Mouse (Mus musculus) MEL (cell line): Measurements from ENCODE around the gene Dennd1a.

Source experiments
- EP300 ChIP-seq, 2 experiments: IDR thresholded peaks; 2 replicates each; pipeline ENCODE4 v1.6.1; 2011; ENCODE audit warnings: improper control_type of control experiment in 2 of 2, low read length in 2 of 2, low read depth in 1 of 2, mild to moderate bottlenecking in 1 of 2
- GATA1 ChIP-seq: IDR thresholded peaks from 2 replicates; pipeline ENCODE4 v1.6.1; 2011; ENCODE audit warnings: low read depth, low read length, improper control_type of control experiment
- POLR2A ChIP-seq, 2 experiments: IDR thresholded peaks; 2 replicates each; pipeline ENCODE4 v1.6.1; 2011 to 2012; ENCODE audit warnings: low read length in 2 of 2, mild to moderate bottlenecking in 2 of 2, control low read depth in 1 of 2, improper control_type of control experiment in 1 of 2, low read depth in 1 of 2, moderate library complexity in 1 of 2; ENCODE audit not compliant: control insufficient read depth in 1 of 2, insufficient read depth in 1 of 2, poor library complexity in 1 of 2
- POLR2AphosphoS2 ChIP-seq: IDR thresholded peaks from 2 replicates; pipeline ENCODE4 v1.6.1; 2011; ENCODE audit warnings: low read length, improper control_type of control experiment
- TAL1 ChIP-seq: IDR thresholded peaks from 2 replicates; pipeline ENCODE4 v1.6.1; 2012; ENCODE audit warnings: mild to moderate bottlenecking, inconsistent platforms, low read length, moderate library complexity, mixed read lengths

GRCm38 (mm10) chr2:38097469-38097868, 189.7 kb downstream of the Dennd1a start:
- no peak for TF ChIP-seq EP300 (IDR thresholded peaks at IDR 0.05; ENCODE audit: low read depth in 1 of 2, low read length in 2 of 2)
- TF ChIP-seq TAL1 = no peak
- no peak for TF ChIP-seq POLR2A (IDR thresholded peaks at IDR 0.05; ENCODE audit: control insufficient read depth in 1 of 2, insufficient read depth in 1 of 2, low read depth in 1 of 2, low read length in 2 of 2, poor library complexity in 1 of 2)
- no peak for TF ChIP-seq POLR2AphosphoS2
- no peak for TF ChIP-seq GATA1
